8 mouse cellular contexts compared by ENCODE assay signal in genomic region chrX:75673920-75674665, GRCm38 (mm10).
DNase-seq lines count a peak whose midpoint lies in the region; ATAC-seq lines count a peak whose summit lies in the region.

No protein-coding gene starts in this region.

- H3K36me3 ChIP-seq in heart, embryonic 14.5 days (ENCODE audit: control insufficient read depth, insufficient read depth, low read length), result no peaks in the 10 kb centered on the region
- H3K36me3 ChIP-seq in liver, embryonic 13.5 days, result no peaks in the 10 kb centered on the region
- no peaks in the 10 kb centered on the region for H3K36me3 ChIP-seq in stomach, embryonic 16.5 days (ENCODE audit: control insufficient read depth, insufficient read depth, low read length)

- ATAC-seq in CD4-positive, CD25-positive, alpha-beta regulatory T cell, adult 4 months, result peak; percentile 89
- peak; percentile 96 for ATAC-seq in heart, embryonic 14.5 days (ENCODE audit: insufficient number of reproducible peaks, insufficient read depth, low FRiP score, low read depth)
- peak; percentile 94 for ATAC-seq in liver, embryonic 13.5 days (ENCODE audit: low read depth)
- ATAC-seq in stomach, embryonic 16.5 days (ENCODE audit: insufficient read depth, low FRiP score), result peak; percentile 97

- no peak overlapping the region; the same call in 1 of the 2 replicates for H3K9ac ChIP-seq in heart, embryonic 14.5 days (ENCODE audit: low read length)
- no peak overlapping the region for H3K9ac ChIP-seq in liver, embryonic 13.5 days
- no peak overlapping the region for H3K9ac ChIP-seq in stomach, embryonic 16.5 days (ENCODE audit: low read length)

- peak; percentile 87 for DNase-seq in c-Kit-negative CD71-positive TER-119-positive erythroid progenitor cells, embryonic 14.5 days (ENCODE audit: low read depth, low spot score)
- peak; percentile 99 for DNase-seq in fibroblast of lung, adult 2 months (ENCODE audit: low read depth)
- DNase-seq in kidney, postnatal 14 days, result peak; percentile 94
- DNase-seq in liver, embryonic 13.5 days, result peak; percentile 87
- peak; percentile 90 for DNase-seq in neural tube, embryonic 10.5 days (ENCODE audit: extremely low spot score, low spot score)

- no peaks in the 10 kb centered on the region for H3K4me1 ChIP-seq in heart, embryonic 14.5 days (ENCODE audit: control insufficient read depth in 2 of 2, insufficient read depth in 2 of 2, low read length in 2 of 2)
- H3K4me1 ChIP-seq in liver, embryonic 13.5 days (replicated peaks), result no peaks in the 10 kb centered on the region
- H3K4me1 ChIP-seq in stomach, embryonic 16.5 days (ENCODE audit: control insufficient read depth, insufficient read depth, low read length), result no peaks in the 10 kb centered on the region

- 13% methylated on average over 23 of the region's 23 CpGs for WGBS in heart, embryonic 14.5 days
- 9% methylated on average over 23 of the region's 23 CpGs for WGBS in liver, embryonic 13.5 days (ENCODE audit: insufficient replicate concordance)
- 11% methylated on average over 23 of the region's 23 CpGs for WGBS in stomach, embryonic 16.5 days

- H3K4me2 ChIP-seq in heart, embryonic 14.5 days (ENCODE audit: low read length), result peak overlapping the region; percentile 53
- peak overlapping the region; percentile 54 for H3K4me2 ChIP-seq in liver, embryonic 13.5 days
- peak overlapping the region; percentile 41 for H3K4me2 ChIP-seq in stomach, embryonic 16.5 days (ENCODE audit: low read depth, low read length)

- H3K27me3 ChIP-seq in heart, embryonic 14.5 days (ENCODE audit: control insufficient read depth, insufficient read depth, low read length), result no peaks in the 10 kb centered on the region
- no peaks in the 10 kb centered on the region for H3K27me3 ChIP-seq in liver, embryonic 13.5 days
- H3K27me3 ChIP-seq in stomach, embryonic 16.5 days (ENCODE audit: control insufficient read depth, insufficient read depth, low read length), result no peaks in the 10 kb centered on the region

- H3K27ac ChIP-seq in heart, embryonic 14.5 days (replicated peaks in 1 of 2; ENCODE audit: control insufficient read depth in 1 of 2, insufficient read depth in 1 of 2, low read depth in 2 of 2, low read length in 2 of 2), result no peak overlapping the region
- no peak overlapping the region for H3K27ac ChIP-seq in liver, embryonic 13.5 days
- no peak overlapping the region for H3K27ac ChIP-seq in stomach, embryonic 16.5 days (ENCODE audit: low read length)

- H3K4me3 ChIP-seq in heart, embryonic 14.5 days (ENCODE audit: control insufficient read depth in 1 of 2, insufficient read depth in 1 of 2, low read depth in 1 of 2, low read length in 2 of 2), result peak overlapping the region; percentile 33 to 36
- peak overlapping the region; percentile 34 for H3K4me3 ChIP-seq in liver, embryonic 13.5 days (replicated peaks)
- peak overlapping the region; percentile 44 for H3K4me3 ChIP-seq in stomach, embryonic 16.5 days (replicated peaks; ENCODE audit: low read length)

- H3K9me3 ChIP-seq in heart, embryonic 14.5 days (ENCODE audit: control insufficient read depth, low read length), result peaks cover 6% of the 10 kb centered on the region; the same call in 1 of the 2 replicates
- H3K9me3 ChIP-seq in liver, embryonic 13.5 days (replicated peaks), result no peaks in the 10 kb centered on the region
- no peaks in the 10 kb centered on the region; the same call in 1 of the 2 replicates for H3K9me3 ChIP-seq in stomach, embryonic 16.5 days (replicated peaks; ENCODE audit: control insufficient read depth, low read length)
